Mouse (Mus musculus) ES-Bruce4 (cell line): ENCODE measurements around the gene Sdf2. TPM values are rescaled to one million over a fixed set of nuclear protein-coding genes. Genes with fewer than 3 reads are reported as not detected.
A peak's percentile ranks its signal among the peaks of the same experiment; 100 is the strongest.

ENCODE experiments used
- H3K27ac ChIP-seq: 2 replicates; pipeline ENCODE4 v1.5.1; 2012; ENCODE audit warnings: low read length, inconsistent platforms; ENCODE audit not compliant: insufficient read depth
- H3K27me3 ChIP-seq: 2 replicates; pipeline ENCODE4 v1.6.1; 2012; ENCODE audit warnings: mild to moderate bottlenecking, low read length, inconsistent platforms; ENCODE audit not compliant: control insufficient read depth, poor library complexity, insufficient read depth, severe bottlenecking
- H3K36me3 ChIP-seq: 2 replicates; pipeline ENCODE4 v1.6.1; 2012; ENCODE audit warnings: inconsistent platforms, mild to moderate bottlenecking, low read length, moderate library complexity; ENCODE audit not compliant: control insufficient read depth, poor library complexity, insufficient read depth, severe bottlenecking
- H3K4me1 ChIP-seq: one replicate; pipeline ENCODE4 v1.8.1; 2011; ENCODE audit warnings: low read length; ENCODE audit not compliant: control insufficient read depth, insufficient read depth
- H3K4me3 ChIP-seq: 2 replicates; pipeline ENCODE4 v1.5.1; 2011; ENCODE audit warnings: low read depth, mild to moderate bottlenecking, low read length
- H3K9ac ChIP-seq: 2 replicates; pipeline ENCODE4 v1.6.1; 2012; ENCODE audit warnings: low read depth, mild to moderate bottlenecking, inconsistent platforms; ENCODE audit not compliant: poor library complexity, severe bottlenecking
- H3K9me3 ChIP-seq: replicated peaks from 2 replicates; pipeline ENCODE4 v1.6.1; 2012; ENCODE audit warnings: mild to moderate bottlenecking, low read length, inconsistent platforms; ENCODE audit not compliant: control insufficient read depth, poor library complexity, insufficient read depth, severe bottlenecking
- CTCF ChIP-seq: IDR thresholded peaks from one replicate; pipeline ENCODE4 v1.8.1; 2011; ENCODE audit warnings: low read depth, low read length
- EP300 ChIP-seq: IDR thresholded peaks from 2 replicates; pipeline ENCODE4 v1.6.1; 2011; ENCODE audit warnings: low read depth, low read length; ENCODE audit not compliant: insufficient read depth
- POLR2A ChIP-seq: IDR thresholded peaks from one replicate; pipeline ENCODE4 v1.8.1; 2011; ENCODE audit warnings: low read length; ENCODE audit not compliant: insufficient read depth
- polyA plus RNA-seq: library from polyadenylated mRNA; stranded (reverse); fragments of >200 nt; gene quantifications from 2 replicates; pipeline ENCODE4 v1.2.4, GENCODE M21; 2011; ENCODE audit warnings: low read depth; ENCODE audit not compliant: missing spikeins, insufficient read depth, insufficient read length

The Sdf2 gene
- polyA plus RNA-seq, 1 experiment: 56.6 TPM

DNA sequence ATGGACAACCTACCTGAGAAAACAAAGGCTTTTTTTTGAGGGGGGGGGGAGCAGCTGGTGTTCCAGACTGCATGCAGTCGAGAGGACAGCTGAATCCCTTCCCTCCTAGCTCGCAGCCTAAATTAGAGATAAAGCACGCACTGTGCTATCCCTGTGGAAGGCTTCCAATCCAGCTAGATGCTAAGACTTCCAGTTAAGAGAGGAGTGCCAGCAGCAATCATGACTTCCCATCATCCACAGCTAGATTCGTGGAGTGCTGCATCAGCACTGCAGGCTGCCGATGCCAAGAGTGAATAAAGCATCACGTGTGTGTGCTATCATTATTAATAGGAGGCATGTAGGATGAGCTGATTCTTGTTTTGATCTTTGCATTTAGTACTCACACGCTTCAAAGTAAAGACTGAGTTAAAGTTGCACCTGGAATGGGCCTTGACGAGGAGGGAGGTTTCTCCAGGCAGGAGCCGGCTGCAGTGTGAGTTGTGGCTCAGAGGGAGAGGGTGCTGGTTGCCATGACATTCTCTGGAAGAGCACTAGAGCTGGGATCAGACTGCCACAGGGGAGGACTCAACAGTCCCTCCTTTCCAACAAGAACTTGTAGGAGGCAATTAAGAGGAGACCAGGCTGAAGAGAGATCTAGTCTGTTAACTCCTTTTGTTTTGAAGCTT is 5.2 kb upstream of the Sdf2 start:
- Histone ChIP-seq H3K9ac (no peak overlapping the region), H3K27me3 (no peaks in the 10 kb centered on the region), H3K27ac (no peak overlapping the region), H3K4me3 (no peak overlapping the region), H3K4me1 (no peaks in the 10 kb centered on the region), H3K9me3 (no peaks in the 10 kb centered on the region), H3K36me3 (peaks cover 25% of the 10 kb centered on the region)
- TF ChIP-seq CTCF (no peak), EP300 (no peak), POLR2A (no peak)

DNA sequence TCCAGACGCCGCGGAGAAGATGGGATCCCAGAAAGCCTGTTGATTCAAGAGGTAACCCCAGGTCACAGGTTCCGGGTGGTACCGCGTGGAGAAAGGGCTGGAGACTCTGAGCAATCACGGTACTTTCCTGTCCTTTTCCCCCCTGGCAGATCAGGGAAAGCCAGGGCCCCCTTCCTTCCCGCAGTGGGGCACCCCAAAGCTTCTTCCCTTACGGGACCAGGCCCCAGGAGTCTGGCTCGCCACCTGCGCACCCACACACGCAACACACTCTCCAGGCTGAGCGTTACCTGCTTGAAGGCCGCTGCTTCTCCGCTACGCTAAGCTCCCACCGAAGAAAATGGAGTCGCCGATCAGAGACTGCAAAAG is 302 bp upstream of the Sdf2 start:
- Histone ChIP-seq H3K4me1 (no peaks in the 10 kb centered on the region), H3K27ac (no peak overlapping the region), H3K36me3 (peaks cover 6% of the 10 kb centered on the region), H3K9ac (peak overlapping the region; percentile 77), H3K9me3 (no peaks in the 10 kb centered on the region), H3K4me3 (peak overlapping the region; percentile 88), H3K27me3 (no peaks in the 10 kb centered on the region)
- TF ChIP-seq POLR2A: no peak
- TF ChIP-seq EP300: no peak
- no peak for TF ChIP-seq CTCF

GRCm38 (mm10) chr11:78246318-78247011 is 919 bp downstream of the Sdf2 start:
- Histone ChIP-seq H3K9me3 (no peaks in the 10 kb centered on the region), H3K36me3 (peaks cover 3% of the 10 kb centered on the region; the same call in 1 of the 2 replicates), H3K27ac (peak overlapping the region; percentile 98), H3K9ac (peak overlapping the region; percentile 80), H3K27me3 (no peaks in the 10 kb centered on the region), H3K4me3 (peak overlapping the region; percentile 88; the same call in 1 of the 2 replicates), H3K4me1 (no peaks in the 10 kb centered on the region)
- TF ChIP-seq CTCF: no peak
- no peak for TF ChIP-seq POLR2A
- TF ChIP-seq EP300: no peak

- peak overlapping the region; percentile 59 for H3K4me3 ChIP-seq
- TF ChIP-seq EP300 (no peak), POLR2A (no peak), CTCF (no peak)
- H3K27me3 ChIP-seq: no peaks in the 10 kb centered on the region
- peak overlapping the region; percentile 98 for H3K27ac ChIP-seq
- peaks cover 3% of the 10 kb centered on the region; the same call in 1 of the 2 replicates for H3K36me3 ChIP-seq
- no peaks in the 10 kb centered on the region for H3K9me3 ChIP-seq
- H3K4me1 ChIP-seq: no peaks in the 10 kb centered on the region
- peak overlapping the region; percentile 80 for H3K9ac ChIP-seq
These were observed 1.4 kb downstream of the Sdf2 start for GRCm38 (mm10) chr11:78247012-78247348.

- Histone ChIP-seq H3K27ac (peak overlapping the region; percentile 98), H3K36me3 (peaks cover 9% of the 10 kb centered on the region; the same call in 1 of the 2 replicates), H3K4me1 (no peaks in the 10 kb centered on the region), H3K27me3 (no peaks in the 10 kb centered on the region), H3K9ac (peak overlapping the region; percentile 80), H3K9me3 (no peaks in the 10 kb centered on the region), H3K4me3 (peak overlapping the region; percentile 99)
- TF ChIP-seq CTCF (no peak), POLR2A (peak; percentile 84), EP300 (no peak)
These were observed 2.2 kb downstream of the Sdf2 start for GRCm38 (mm10) chr11:78247727-78248140.

- no peaks in the 10 kb centered on the region for H3K4me1 ChIP-seq
These were observed 11.1 kb downstream of the Sdf2 start for GRCm38 (mm10) chr11:78256618-78257017.

More at GRCm38 (mm10) chr11:78256618-78257017, 11.1 kb downstream of the Sdf2 start:
- no peak overlapping the region for H3K27ac ChIP-seq
- H3K9me3 ChIP-seq: no peaks in the 10 kb centered on the region
- peaks cover 21% of the 10 kb centered on the region for H3K36me3 ChIP-seq
- TF ChIP-seq CTCF: no peak
- TF ChIP-seq EP300: no peak
- no peak for TF ChIP-seq POLR2A
- H3K9ac ChIP-seq: no peak overlapping the region
- H3K4me3 ChIP-seq: no peak overlapping the region
- H3K27me3 ChIP-seq: no peaks in the 10 kb centered on the region; the same call in 1 of the 2 replicates
